Mouse (Mus musculus) embryonic facial prominence, embryonic 11.5 days (tissue): ENCODE results near the gene Glo1. TPM values are rescaled to one million over a fixed set of nuclear protein-coding genes. Genes with fewer than 3 reads are reported as not detected.
"Not testable (repeated sequence)": the region's sequence is repeated elsewhere in the genome, so short reads cannot be mapped to it uniquely, and the experiment has no call there.

ENCODE experiments used
- ATAC-seq: fragments of 200-750 bp; cut with Nextera tagmentation; replicated peaks from 2 replicates; pipeline ENCODE4 v1.8.0; 2017; ENCODE audit warnings: low read depth; ENCODE audit not compliant: insufficient number of reproducible peaks, low FRiP score, low TSS enrichment
- DNase-seq: peaks from one replicate; pipeline ENCODE4 v3.0.0-alpha.2; 2015; ENCODE audit warnings: low spot score
- H3K27ac ChIP-seq: fragments of 300-500 bp; sonication (generic); replicated peaks from 2 replicates; pipeline ENCODE4 v1.5.1; 2014; ENCODE audit warnings: mild to moderate bottlenecking, low read depth, low read length, control low read depth
- H3K27me3 ChIP-seq: fragments of 300-500 bp; sonication (generic); 2 replicates; pipeline ENCODE4 v1.6.1; 2014; ENCODE audit warnings: mild to moderate bottlenecking, low read length, moderate library complexity, mixed read lengths; ENCODE audit not compliant: control insufficient read depth, insufficient read depth
- H3K36me3 ChIP-seq: fragments of 300-500 bp; sonication (generic); replicated peaks from 2 replicates; pipeline ENCODE4 v1.6.1; 2014; ENCODE audit warnings: low read depth, mild to moderate bottlenecking, low read length, moderate library complexity, mixed read lengths; ENCODE audit not compliant: control insufficient read depth, insufficient read depth
- H3K4me1 ChIP-seq: fragments of 300-500 bp; sonication (generic); 2 replicates; pipeline ENCODE4 v1.6.1; 2014; ENCODE audit warnings: low read length, mixed read lengths; ENCODE audit not compliant: control insufficient read depth, insufficient read depth
- H3K4me2 ChIP-seq: fragments of 300-500 bp; sonication (generic); 2 replicates; pipeline ENCODE4 v1.6.1; 2014; ENCODE audit warnings: low read depth, mild to moderate bottlenecking, control low read depth, low read length, moderate library complexity
- H3K4me3 ChIP-seq: fragments of 300-500 bp; sonication (generic); 2 replicates; pipeline ENCODE4 v1.5.1; 2014; ENCODE audit warnings: low read depth, low read length, control low read depth
- H3K9ac ChIP-seq: fragments of 300-500 bp; sonication (generic); replicated peaks from 2 replicates; pipeline ENCODE4 v1.6.1; 2014; ENCODE audit warnings: mild to moderate bottlenecking, control low read depth, low read length
- H3K9me3 ChIP-seq: fragments of 300-500 bp; sonication (generic); replicated peaks from 2 replicates; pipeline ENCODE4 v1.6.1; 2016; ENCODE audit warnings: mild to moderate bottlenecking, low read length, inconsistent platforms, mixed read lengths; ENCODE audit not compliant: control insufficient read depth
- WGBS: fragments of 180-500 bp; shearing (Covaris S2); extraction: QIAGEN DNeasy Blood & Tissue Kit; methylation state at CpG from one replicate; pipeline ENCODE4 v1.1.7; 2014; 5-methylcytosine and 5-hydroxymethylcytosine counted together
- polyA plus RNA-seq: library from polyadenylated mRNA; unstranded; fragments of >200 nt; fragmentation: Nextera tagmentation; extraction: Ambion mirVana; gene quantifications from 2 replicates; pipeline ENCODE4 v1.2.1, GENCODE M21; 2014

Gene Glo1
- polyA plus RNA-seq, 1 experiment from 2014 or later, result 275 TPM

DNA sequence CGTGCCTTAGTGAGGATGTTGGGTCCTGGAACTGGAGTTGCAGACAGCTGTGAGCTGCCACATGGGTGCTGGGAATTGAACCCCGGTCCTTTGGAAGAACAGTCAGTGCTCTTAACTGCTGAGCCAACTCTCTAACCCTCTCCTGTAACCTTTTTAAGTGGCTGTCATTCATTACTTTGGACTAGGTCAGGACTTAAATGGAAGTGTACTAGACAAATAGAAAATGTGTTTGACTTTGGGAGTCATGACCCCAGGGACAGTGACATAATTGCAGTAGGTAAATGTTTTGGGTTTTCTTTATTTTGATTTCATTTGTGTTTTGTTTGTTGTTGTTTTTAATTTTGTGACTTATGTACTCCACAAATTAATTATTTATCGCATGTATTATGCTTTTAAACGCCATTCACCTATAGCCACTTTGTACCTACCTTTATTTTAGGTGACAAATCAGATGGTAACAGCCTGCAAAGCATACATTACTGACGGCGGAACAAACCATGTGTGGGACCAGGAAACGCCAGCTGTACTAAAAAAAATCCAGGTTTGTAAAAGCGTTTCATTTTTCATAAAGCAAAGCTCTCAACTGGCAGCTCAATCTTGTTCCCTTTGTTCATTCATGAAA is 31.0 kb upstream of the Glo1 start:
- DNase-seq (no peak), ATAC-seq (no peak)
- Histone ChIP-seq H3K27me3 (no peaks in the 10 kb centered on the region), H3K27ac (no peak overlapping the region), H3K9ac (peak overlapping the region; percentile 35; the same call in 1 of the 2 replicates), H3K4me1 (no peaks in the 10 kb centered on the region), H3K36me3 (no peaks in the 10 kb centered on the region), H3K9me3 (no peaks in the 10 kb centered on the region), H3K4me3 (peak overlapping the region; percentile 31; the same call in 1 of the 2 replicates), H3K4me2 (peak overlapping the region; percentile 14)
- WGBS, result 52% methylated on average over 8 of the region's 8 CpGs

DNA sequence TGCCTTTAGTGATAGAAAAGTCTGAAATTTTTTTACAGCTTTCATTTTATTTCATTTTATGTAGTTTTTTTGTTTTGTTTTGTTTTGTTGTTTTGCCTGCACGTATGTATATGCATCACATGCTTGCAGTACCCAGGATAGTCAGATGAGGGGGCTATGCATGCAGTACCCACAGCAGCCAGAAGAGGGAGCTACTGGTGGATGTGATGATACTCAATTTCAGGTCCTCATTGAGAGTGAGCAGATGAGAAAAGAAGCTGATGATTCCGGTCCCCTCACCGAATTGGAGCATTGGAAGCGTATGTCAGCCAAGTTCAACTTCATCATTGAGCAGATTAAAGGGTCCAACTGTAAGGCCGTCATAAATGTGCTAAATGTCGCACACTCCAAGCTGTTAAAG is 26.3 kb upstream of the Glo1 start:
- Histone ChIP-seq H3K9ac (no peak overlapping the region), H3K27ac (no peak overlapping the region), H3K4me2 (no peak overlapping the region), H3K4me3 (no peak overlapping the region), H3K36me3 (no peaks in the 10 kb centered on the region), H3K9me3 (no peaks in the 10 kb centered on the region), H3K4me1 (no peaks in the 10 kb centered on the region), H3K27me3 (no peaks in the 10 kb centered on the region)
- DNase-seq (no peak), ATAC-seq (no peak)
- WGBS, result 93% methylated on average over 6 of the region's 6 CpGs

DNA sequence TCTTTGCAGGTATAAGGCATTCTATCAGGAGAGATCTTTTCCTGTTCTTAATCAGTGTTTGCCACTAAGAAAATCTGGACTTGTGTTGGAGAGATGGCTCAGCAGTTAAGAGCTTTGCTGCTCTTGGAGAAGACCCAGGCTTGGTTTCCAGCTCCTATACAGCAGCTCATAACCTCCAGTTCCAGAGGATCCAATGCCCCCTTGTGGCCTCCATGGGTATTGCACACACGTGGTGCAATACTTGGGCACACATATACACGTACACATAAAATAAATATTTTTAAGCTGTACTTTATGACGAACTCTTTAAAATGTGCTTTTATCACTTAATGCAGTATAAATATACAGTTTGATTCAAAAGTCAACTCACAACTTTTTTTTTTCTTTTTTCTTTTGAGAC is 22.1 kb upstream of the Glo1 start:
- Histone ChIP-seq H3K9ac (no peak overlapping the region), H3K4me3 (no peak overlapping the region), H3K4me1 (no peaks in the 10 kb centered on the region), H3K4me2 (no peak overlapping the region), H3K36me3 (no peaks in the 10 kb centered on the region), H3K9me3 (no peaks in the 10 kb centered on the region), H3K27ac (no peak overlapping the region), H3K27me3 (no peaks in the 10 kb centered on the region)
- DNase-seq (no peak), ATAC-seq (no peak)
- 93% methylated on average over 3 of the region's 3 CpGs for WGBS

DNA sequence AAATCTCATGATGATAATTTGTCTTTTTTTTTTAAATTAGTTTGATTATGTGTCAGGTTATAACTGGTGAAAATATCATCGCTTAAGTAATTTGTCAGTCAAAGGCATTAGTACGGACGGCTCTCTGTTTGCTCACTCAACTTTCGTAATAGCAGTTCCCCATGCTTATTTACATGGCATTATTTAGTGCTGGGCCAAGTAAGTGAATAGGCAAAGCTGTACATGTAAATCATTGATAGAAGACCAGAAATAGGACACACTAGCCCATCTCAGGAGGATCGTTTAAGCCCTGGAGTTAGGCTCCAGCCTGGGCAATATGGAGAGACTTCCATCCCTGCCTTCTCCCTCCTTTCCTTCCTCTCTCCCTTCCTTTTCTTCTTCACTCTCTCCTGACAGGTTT is 14.2 kb upstream of the Glo1 start:
- no peak overlapping the region for H3K9ac ChIP-seq
- no peaks in the 10 kb centered on the region for H3K9me3 ChIP-seq
- 97% methylated on average over 5 of the region's 5 CpGs for WGBS
- no peaks in the 10 kb centered on the region for H3K36me3 ChIP-seq
- no peaks in the 10 kb centered on the region for H3K4me1 ChIP-seq
- H3K27ac ChIP-seq, result no peak overlapping the region
- DNase-seq, result no peak
- no peak overlapping the region for H3K4me3 ChIP-seq
- no peak for ATAC-seq
- H3K4me2 ChIP-seq, result no peak overlapping the region
- no peaks in the 10 kb centered on the region for H3K27me3 ChIP-seq

DNA sequence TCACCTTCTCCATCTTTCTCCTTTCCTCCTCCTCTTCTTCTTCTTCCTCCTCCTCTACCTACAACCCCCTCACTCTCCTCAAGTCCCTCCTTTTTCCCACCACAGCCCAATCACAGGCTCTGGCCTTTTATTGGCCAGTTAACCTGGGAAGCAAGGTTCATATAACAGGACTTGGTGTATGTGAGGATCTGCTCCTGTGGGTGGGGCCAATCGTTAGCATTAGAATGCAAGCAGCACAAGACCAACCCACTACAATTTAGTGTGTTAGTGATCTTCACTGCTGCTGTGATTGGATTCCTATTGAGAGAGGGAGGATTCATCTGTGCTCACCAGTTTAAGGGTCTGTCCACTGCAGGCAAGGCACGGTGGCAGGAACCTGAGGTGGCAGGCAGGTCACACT is 12.3 kb upstream of the Glo1 start:
- H3K4me2 ChIP-seq, result no peak overlapping the region
- WGBS, result 72% methylated on average over 2 of the region's 2 CpGs
- no peaks in the 10 kb centered on the region for H3K27me3 ChIP-seq
- H3K9me3 ChIP-seq, result no peaks in the 10 kb centered on the region
- H3K9ac ChIP-seq, result no peak overlapping the region
- H3K36me3 ChIP-seq, result no peaks in the 10 kb centered on the region
- ATAC-seq (no peak), DNase-seq (no peak)
- no peak overlapping the region for H3K27ac ChIP-seq
- no peak overlapping the region for H3K4me3 ChIP-seq
- H3K4me1 ChIP-seq, result no peaks in the 10 kb centered on the region

DNA sequence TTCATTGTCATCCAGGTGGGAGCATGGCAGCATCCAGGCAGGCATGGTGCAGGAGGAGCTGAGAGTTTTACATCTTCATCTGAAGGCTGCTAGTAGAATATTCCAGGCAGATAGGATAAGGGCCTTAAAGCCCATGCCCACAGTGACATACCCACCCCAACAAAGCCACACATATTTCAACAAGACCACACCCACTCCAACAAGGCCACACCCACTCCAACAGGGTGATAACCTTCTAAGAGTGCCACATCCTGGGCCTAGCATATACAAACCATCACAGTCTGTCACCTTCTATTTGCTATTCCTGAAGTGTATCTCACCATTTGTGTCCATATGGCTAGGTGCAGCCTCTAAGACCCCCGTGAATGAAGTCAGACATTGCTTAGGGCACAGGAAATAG is 11.0 kb upstream of the Glo1 start:
- Histone ChIP-seq H3K27ac (no peak overlapping the region), H3K9me3 (no peaks in the 10 kb centered on the region), H3K9ac (no peak overlapping the region), H3K4me1 (no peaks in the 10 kb centered on the region), H3K27me3 (no peaks in the 10 kb centered on the region), H3K4me2 (no peak overlapping the region), H3K4me3 (no peak overlapping the region), H3K36me3 (no peaks in the 10 kb centered on the region)
- ATAC-seq (no peak), DNase-seq (no peak)
- WGBS, result 47% methylated on average over 1 of the region's 1 CpGs

DNA sequence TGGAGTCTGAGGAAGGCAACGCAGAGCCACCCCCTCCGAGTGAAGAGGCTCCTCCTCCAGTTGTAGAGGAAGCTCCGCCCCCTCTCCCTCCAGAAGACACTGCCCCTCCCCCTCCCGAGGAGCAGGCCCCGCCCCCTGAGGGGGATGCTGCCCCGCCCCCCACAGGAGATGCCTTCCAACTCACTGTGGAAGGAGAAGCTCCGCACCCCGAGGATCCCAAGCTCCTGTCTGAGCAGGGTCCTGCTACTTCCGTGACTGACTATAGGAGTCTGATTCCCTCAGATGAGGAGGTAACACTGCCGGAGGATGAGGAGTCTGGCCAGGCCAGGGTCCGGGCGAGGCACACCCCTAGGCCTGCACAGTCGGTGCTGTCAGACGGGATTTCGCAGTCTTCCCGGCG is 8.7 kb upstream of the Glo1 start:
- ATAC-seq (no peak), DNase-seq (peak; percentile 63)
- no peaks in the 10 kb centered on the region for H3K36me3 ChIP-seq
- no peak overlapping the region; the same call in 1 of the 2 replicates for H3K4me3 ChIP-seq
- H3K27ac ChIP-seq, result no peak overlapping the region
- H3K9me3 ChIP-seq, result no peaks in the 10 kb centered on the region
- no peaks in the 10 kb centered on the region for H3K4me1 ChIP-seq
- no peaks in the 10 kb centered on the region for H3K27me3 ChIP-seq
- no peak overlapping the region for H3K9ac ChIP-seq
- WGBS, result 11% methylated on average over 17 of the region's 17 CpGs
- H3K4me2 ChIP-seq, result no peak overlapping the region

DNA sequence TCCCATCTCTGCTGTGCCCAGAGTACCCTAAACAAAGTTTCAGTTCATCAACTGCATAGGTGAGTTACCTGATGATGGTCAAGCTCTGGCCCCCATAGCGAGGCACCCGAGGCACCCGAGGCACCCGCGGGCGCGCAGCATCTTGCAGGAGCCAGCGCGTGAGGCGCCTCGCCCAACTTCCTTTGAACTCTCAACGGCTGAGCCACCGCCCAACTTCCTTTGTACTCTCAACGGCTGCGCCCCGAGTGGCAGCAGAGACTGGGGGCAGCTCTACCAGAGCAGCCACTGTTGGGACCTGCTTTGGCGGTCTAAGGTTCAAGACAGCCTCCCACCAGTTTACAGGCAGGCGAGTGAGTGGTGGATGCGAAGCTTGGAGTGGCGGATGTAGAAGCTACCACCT is 2.5 kb downstream of the Glo1 start, which contains the start of gene Dnah8:
Gene Dnah8, plus strand, starts transcription at position 223 of the 400 bp plus-strand sequence.
- H3K27ac ChIP-seq, H3K4me3 ChIP-seq, H3K27me3 ChIP-seq, DNase-seq, H3K9ac ChIP-seq, ATAC-seq, H3K36me3 ChIP-seq, H3K4me1 ChIP-seq, H3K4me2 ChIP-seq, H3K9me3 ChIP-seq: not testable (repeated sequence)
- no CpG with 5 or more reads among the region's 20 CpGs for WGBS
